Mouse (Mus musculus) erythroblast, embryonic 14.5 days (primary cell): ENCODE measurements at regions not wholly inside any gene's neighbourhood (a gene's known extent, or its start where the extent isn't known, plus 50 kb on each side); places are given as distances from the start of the nearest gene placed in this dataset.

Experiments
- H3K27me3 ChIP-seq: 2 replicates; pipeline ENCODE4 v1.6.1; 2012; ENCODE audit warnings: inconsistent platforms; ENCODE audit not compliant: control insufficient read depth
- H3K36me3 ChIP-seq: 2 replicates; pipeline ENCODE4 v1.6.1; 2012; ENCODE audit warnings: mild to moderate bottlenecking, inconsistent platforms; ENCODE audit not compliant: control insufficient read depth
- H3K4me1 ChIP-seq: 2 replicates; pipeline ENCODE4 v1.6.1; 2012; ENCODE audit warnings: inconsistent platforms; ENCODE audit not compliant: control insufficient read depth
- H3K4me3 ChIP-seq: replicated peaks from 2 replicates; pipeline ENCODE3; 2012; ENCODE audit warnings: moderate library complexity, mild to moderate bottlenecking, inconsistent platforms
- H3K9me3 ChIP-seq: 2 replicates; pipeline ENCODE4 v1.6.1; 2012; ENCODE audit warnings: low read length, inconsistent platforms, mixed read lengths; ENCODE audit not compliant: control insufficient read depth
- GATA1 ChIP-seq: IDR thresholded peaks from 2 replicates; pipeline ENCODE4 v1.6.1; 2012; ENCODE audit warnings: low read length, inconsistent platforms, mixed read lengths
- TAL1 ChIP-seq: IDR thresholded peaks from 3 replicates; pipeline ENCODE4 v1.6.1; 2012; ENCODE audit warnings: low read length, inconsistent platforms, mixed read lengths

DNA sequence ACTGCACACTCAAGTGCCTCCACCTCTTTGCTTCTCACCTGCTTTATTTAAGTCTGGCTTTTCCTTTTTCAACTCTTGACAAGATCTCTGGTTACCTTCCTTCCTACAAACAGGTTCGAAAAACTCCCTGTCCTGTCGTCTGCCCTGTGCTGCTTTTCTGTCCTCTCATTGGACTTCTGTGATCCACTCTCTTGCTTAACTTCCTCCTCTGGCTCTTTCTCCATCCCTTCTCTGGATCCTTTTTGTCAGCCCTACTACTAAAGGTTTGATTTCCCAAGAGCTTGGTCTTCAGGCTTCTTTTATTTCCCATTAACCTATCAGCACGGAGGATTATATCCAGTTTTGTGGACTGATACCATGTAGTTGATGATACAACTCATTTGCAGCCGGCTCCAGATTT is 149.8 kb downstream of the Satb1 start:
- TF ChIP-seq TAL1 (no peak), GATA1 (no peak)
- no peaks in the 10 kb centered on the region for H3K9me3 ChIP-seq

DNA sequence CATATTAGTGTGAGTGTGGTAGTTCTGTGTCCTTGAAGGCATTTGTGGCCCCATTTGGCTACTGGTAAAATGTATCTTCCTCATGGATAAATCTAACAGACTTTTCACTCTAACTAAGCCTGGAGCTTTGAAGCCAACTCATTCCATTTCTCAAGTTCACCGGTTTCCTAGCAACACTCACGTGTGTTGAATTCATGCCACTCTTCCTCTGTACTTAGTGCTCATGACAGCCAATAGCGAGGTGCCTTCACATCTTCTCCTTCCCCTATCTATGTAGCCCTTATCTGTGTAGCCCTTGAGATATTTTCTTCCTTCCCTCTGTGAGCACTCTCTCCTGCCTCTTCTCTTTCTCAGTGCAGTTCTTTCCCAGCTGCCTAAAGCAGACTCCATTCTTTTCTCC is 150.7 kb downstream of the Satb1 start:
- Histone ChIP-seq H3K9me3 (no peaks in the 10 kb centered on the region), H3K27me3 (no peaks in the 10 kb centered on the region), H3K4me1 (no peaks in the 10 kb centered on the region), H3K36me3 (no peaks in the 10 kb centered on the region), H3K4me3 (no peak overlapping the region)
- TF ChIP-seq TAL1 (no peak), GATA1 (no peak)

More for the DNA sequence above, 149.8 kb downstream of the Satb1 start:
- H3K27me3 ChIP-seq: no peaks in the 10 kb centered on the region
- H3K4me3 ChIP-seq: no peak overlapping the region
- no peaks in the 10 kb centered on the region for H3K36me3 ChIP-seq
- no peaks in the 10 kb centered on the region for H3K4me1 ChIP-seq

DNA sequence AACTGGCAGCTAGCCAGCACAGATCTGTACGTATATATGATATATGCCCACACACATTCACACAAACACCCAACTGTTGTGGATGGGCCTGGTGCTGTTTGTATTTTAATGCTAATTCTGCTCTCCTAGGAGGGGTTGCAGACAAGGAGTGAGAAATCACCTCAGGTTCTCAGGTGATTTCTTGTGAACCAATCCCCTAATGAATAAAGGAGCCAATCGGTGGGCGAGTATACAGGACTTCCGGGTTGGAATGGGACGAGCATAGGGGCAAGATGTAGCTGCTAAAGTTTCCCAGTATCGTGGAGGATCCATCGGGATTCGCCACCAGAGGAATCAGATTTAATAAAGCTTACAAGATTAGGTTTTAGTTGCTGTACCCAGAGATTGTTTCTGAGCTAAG is 155.6 kb downstream of the Satb1 start:
- TF ChIP-seq GATA1 (no peak), TAL1 (no peak)
- Histone ChIP-seq H3K27me3 (no peaks in the 10 kb centered on the region), H3K36me3 (no peaks in the 10 kb centered on the region), H3K4me3 (no peak overlapping the region), H3K9me3 (no peaks in the 10 kb centered on the region), H3K4me1 (no peaks in the 10 kb centered on the region)

DNA sequence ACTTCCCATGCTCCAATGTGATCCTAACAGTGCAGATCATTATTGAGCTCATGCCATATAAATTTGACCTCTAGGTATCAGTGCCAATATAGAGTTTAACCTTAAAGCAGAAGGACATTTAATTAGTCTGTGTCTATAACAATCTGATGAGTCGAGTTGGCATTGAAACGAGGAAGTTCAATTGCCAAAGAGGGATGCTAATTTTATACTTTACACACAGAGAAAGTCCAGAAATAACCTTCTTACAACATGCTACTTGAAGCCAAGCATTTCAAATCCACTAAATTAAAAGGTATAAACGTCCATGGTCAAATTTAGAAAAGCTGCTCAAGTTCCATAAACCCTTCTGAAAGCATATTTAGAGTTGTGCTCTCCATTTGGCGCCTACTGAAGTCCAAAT is 174.7 kb downstream of the Satb1 start:
- Histone ChIP-seq H3K9me3 (no peaks in the 10 kb centered on the region), H3K36me3 (no peaks in the 10 kb centered on the region), H3K4me1 (no peaks in the 10 kb centered on the region), H3K4me3 (no peak overlapping the region), H3K27me3 (no peaks in the 10 kb centered on the region)
- TF ChIP-seq GATA1: no peak

DNA sequence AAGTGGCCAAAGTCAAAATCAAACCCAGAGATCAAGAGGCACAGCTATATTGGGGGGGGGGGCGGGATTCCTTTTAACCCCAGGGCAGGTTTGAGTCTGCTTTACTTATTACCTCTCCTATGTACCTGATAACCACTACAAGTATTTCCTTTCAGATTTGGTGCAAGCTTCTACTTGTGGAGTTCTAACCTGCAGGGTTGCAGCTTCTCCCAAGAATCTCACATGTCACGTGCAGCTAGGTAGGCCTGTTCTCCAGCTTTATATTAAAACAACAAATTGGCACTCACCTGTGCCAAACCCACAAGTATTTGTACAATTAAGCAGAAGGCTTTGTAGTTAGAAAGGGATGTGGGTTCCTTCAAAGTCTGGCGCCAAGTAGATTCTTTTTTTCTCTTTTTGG is 179.2 kb downstream of the Satb1 start:
- no peaks in the 10 kb centered on the region for H3K27me3 ChIP-seq
- H3K9me3 ChIP-seq: no peaks in the 10 kb centered on the region
- no peaks in the 10 kb centered on the region for H3K36me3 ChIP-seq
- H3K4me1 ChIP-seq: no peaks in the 10 kb centered on the region
- TF ChIP-seq GATA1 (no peak), TAL1 (no peak)
- H3K4me3 ChIP-seq: no peak overlapping the region

DNA sequence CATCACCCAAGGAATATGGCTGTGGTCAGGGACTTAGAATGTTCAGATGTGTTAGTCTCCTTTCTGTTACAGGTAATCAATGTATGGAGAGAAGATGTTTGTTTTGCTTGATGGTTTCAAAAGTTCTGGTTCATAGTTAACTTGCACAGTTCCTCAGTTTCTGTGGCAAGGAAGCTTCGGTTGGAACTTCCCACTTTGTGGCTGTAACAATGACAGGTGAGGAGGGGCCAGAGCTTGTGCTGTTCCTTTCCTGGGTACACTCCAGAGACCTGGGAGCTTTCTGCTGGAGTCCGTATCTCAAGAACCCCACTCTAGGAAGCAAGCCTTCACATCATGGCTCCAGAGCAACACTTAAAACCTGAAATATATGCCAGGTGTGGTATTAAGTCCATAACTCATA is 181.2 kb downstream of the Satb1 start:
- no peaks in the 10 kb centered on the region for H3K9me3 ChIP-seq
- no peaks in the 10 kb centered on the region for H3K27me3 ChIP-seq
- H3K36me3 ChIP-seq: no peaks in the 10 kb centered on the region
- TF ChIP-seq GATA1: no peak
- no peak for TF ChIP-seq TAL1
- H3K4me3 ChIP-seq: no peak overlapping the region
- no peaks in the 10 kb centered on the region for H3K4me1 ChIP-seq

DNA sequence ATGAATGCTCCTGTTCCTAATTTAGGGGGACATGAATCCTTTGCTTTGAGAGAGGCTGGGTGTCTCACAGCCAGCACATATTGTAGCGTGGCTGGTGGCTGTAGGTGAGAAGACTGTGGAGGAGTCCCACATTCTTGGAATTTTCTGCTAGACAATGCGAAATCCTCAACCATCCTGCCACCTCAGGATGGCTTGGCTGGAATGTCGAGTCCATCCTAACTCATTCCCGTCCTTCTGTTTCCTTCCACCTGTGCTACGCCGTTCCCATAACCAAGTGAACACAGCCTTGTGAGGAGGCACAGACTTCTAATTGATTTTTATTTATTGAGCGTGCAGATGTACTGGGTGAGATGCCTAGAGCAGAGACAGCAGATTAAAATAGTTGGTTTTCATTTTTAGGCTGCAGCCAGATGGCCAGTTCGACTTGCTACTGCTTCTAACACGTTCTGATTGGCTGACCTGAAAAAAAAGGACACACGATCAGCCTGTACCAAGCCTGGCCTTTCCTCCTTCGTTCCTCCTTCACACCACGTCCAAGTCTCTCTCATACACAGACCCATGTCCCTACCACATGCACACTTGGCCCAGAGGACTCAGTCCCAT is 183.8 kb downstream of the Satb1 start:
- no peak overlapping the region for H3K4me3 ChIP-seq
- H3K9me3 ChIP-seq: no peaks in the 10 kb centered on the region
- no peaks in the 10 kb centered on the region for H3K36me3 ChIP-seq
- TF ChIP-seq TAL1 (no peak), GATA1 (no peak)
- H3K27me3 ChIP-seq: no peaks in the 10 kb centered on the region
- H3K4me1 ChIP-seq: no peaks in the 10 kb centered on the region

DNA sequence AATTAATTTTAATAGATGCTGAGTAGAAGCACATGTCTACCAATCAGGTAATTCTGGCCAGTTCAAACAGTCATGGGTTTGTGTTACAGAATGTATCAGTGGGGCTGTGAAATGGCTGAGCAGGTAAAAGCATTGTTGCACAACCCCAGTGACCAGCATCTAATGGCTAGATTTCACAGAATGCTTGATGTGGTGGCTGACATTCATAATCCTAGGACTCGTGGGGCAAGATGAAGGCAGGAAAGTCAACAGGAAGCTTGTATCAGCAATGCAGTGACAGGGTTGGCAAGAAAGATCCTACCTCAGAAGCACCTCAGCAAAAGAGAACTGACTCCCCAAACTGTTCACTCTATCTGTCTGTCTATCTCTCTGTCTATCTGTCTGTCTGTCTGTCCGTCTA is 186.7 kb downstream of the Satb1 start:
- TF ChIP-seq TAL1 (no peak), GATA1 (no peak)
- H3K4me1 ChIP-seq: no peaks in the 10 kb centered on the region
- no peaks in the 10 kb centered on the region for H3K36me3 ChIP-seq
- H3K4me3 ChIP-seq: no peak overlapping the region
- H3K27me3 ChIP-seq: no peaks in the 10 kb centered on the region
- no peaks in the 10 kb centered on the region for H3K9me3 ChIP-seq

DNA sequence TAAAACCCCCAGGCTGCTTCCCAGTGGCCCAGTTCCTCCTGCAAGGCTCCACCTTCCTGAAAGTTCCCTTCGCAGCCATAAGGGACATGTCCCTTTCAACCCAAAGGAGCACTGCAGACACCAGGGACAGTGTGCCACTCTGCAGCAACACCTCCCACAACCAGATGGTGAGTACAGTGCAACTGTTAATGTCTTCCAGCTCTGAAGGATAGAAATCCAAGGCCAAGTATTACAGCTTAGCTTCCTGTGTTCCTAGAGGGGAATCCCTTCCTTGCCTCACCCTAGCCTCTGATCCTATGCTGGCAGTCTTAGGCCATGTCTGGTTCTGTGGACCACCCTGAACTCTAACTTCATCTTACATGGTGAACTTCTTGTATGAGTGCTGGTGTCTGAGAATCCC is 187.2 kb downstream of the Satb1 start:
- Histone ChIP-seq H3K36me3 (no peaks in the 10 kb centered on the region), H3K4me3 (no peak overlapping the region), H3K4me1 (no peaks in the 10 kb centered on the region), H3K9me3 (no peaks in the 10 kb centered on the region), H3K27me3 (no peaks in the 10 kb centered on the region)
- no peak for TF ChIP-seq GATA1
- no peak for TF ChIP-seq TAL1

DNA sequence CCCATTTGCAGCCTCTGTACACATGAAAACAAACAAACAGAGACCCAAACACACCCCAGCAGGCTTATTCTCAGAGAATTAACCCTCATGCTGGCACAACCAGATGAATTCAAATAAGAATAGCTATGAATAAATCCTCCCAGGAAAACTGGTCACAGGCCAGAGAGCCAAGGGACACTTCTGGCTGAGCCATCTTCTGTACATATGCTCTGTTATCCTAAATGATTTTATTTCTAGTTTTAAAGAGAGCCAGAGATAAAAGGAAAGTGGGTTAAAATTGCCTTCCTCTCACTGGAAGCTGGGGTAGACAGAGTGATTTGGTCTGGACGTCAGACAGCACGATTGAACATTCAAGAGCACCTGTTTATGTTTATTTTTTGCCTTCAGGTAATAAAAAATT is 190.4 kb downstream of the Satb1 start:
- Histone ChIP-seq H3K9me3 (no peaks in the 10 kb centered on the region), H3K4me1 (no peaks in the 10 kb centered on the region), H3K27me3 (no peaks in the 10 kb centered on the region), H3K4me3 (no peak overlapping the region), H3K36me3 (no peaks in the 10 kb centered on the region)
- TF ChIP-seq GATA1: no peak
- TF ChIP-seq TAL1: no peak
